ENCODE assay signal across 18 mouse cellular contexts in genomic region chr13:72345647-72346133, GRCm38 (mm10).
A peak's percentile ranks its signal among the peaks of the same experiment; 100 is the strongest.
DNase-seq lines count a peak whose midpoint lies in the region; ATAC-seq and TF ChIP-seq lines count a peak whose summit lies in the region.
"Had no signal": no experiment of that assay in that cellular context is flagged by ENCODE, and none has a peak within 500 bp of the region (broad histone marks: within the 10 kb centered on the region; RNA-seq: fewer than 3 reads in every experiment).

No protein-coding gene starts in this region.

- no peak overlapping the region for H3K9ac ChIP-seq in hindbrain, embryonic 12.5 days
- no peak overlapping the region for H3K9ac ChIP-seq in ES-E14 (ENCODE audit: insufficient read depth, low read depth, low read length, poor library complexity, severe bottlenecking)
- H3K9ac ChIP-seq in forebrain, embryonic 12.5 days = no peak overlapping the region
- H3K9ac ChIP-seq in midbrain, embryonic 13.5 days (replicated peaks) = no peak overlapping the region
- H3K9ac ChIP-seq: liver, embryonic 14.5 days; lung, embryonic 15.5 days had no signal

- no peak overlapping the region for H3K27ac ChIP-seq in hindbrain, embryonic 12.5 days
- H3K27ac ChIP-seq in hindbrain, embryonic 10.5 days = no peak overlapping the region
- H3K27ac ChIP-seq in ES-E14 (ENCODE audit: insufficient read depth, low read depth, low read length, poor library complexity, severe bottlenecking) = no peak overlapping the region
- H3K27ac ChIP-seq in forebrain, embryonic 12.5 days = no peak overlapping the region
- H3K27ac ChIP-seq in midbrain, embryonic 13.5 days = 0 out of 2 replicates have a peak overlapping the region, but pooled peaks have one; percentile 8
- H3K27ac ChIP-seq: kidney, postnatal 0 days; layer of hippocampus, adult 2 months; liver, embryonic 14.5 days; lung, embryonic 15.5 days had no signal

- peak; percentile 57; the same call in 1 of the 2 replicates for ATAC-seq in hindbrain, embryonic 12.5 days (ENCODE audit: low FRiP score)
- ATAC-seq in forebrain, embryonic 12.5 days (ENCODE audit: low FRiP score) = peak; percentile 76
- peak; percentile 60; the same call in 1 of the 2 replicates for ATAC-seq in midbrain, embryonic 13.5 days
- ATAC-seq: intestine, postnatal 0 days had no signal

- 7% methylated on average over 6 of the region's 6 CpGs for WGBS in hindbrain, embryonic 12.5 days
- WGBS in hindbrain, embryonic 10.5 days = 10% methylated on average over 6 of the region's 6 CpGs
- WGBS in forebrain, embryonic 12.5 days = 4% methylated on average over 6 of the region's 6 CpGs
- 5% methylated on average over 6 of the region's 6 CpGs for WGBS in midbrain, embryonic 13.5 days

- no peaks in the 10 kb centered on the region for H3K9me3 ChIP-seq in hindbrain, embryonic 12.5 days (replicated peaks)
- H3K9me3 ChIP-seq in hindbrain, embryonic 10.5 days = no peaks in the 10 kb centered on the region
- no peaks in the 10 kb centered on the region for H3K9me3 ChIP-seq in ES-E14 (ENCODE audit: control insufficient read depth, insufficient read depth, low read depth, low read length)
- no peaks in the 10 kb centered on the region for H3K9me3 ChIP-seq in forebrain, embryonic 12.5 days
- H3K9me3 ChIP-seq in midbrain, embryonic 13.5 days = no peaks in the 10 kb centered on the region
- H3K9me3 ChIP-seq: lung, embryonic 15.5 days had no signal

- DNase-seq in hindbrain, embryonic 10.5 days (ENCODE audit: low spot score) = no peak
- DNase-seq in ES-E14 (ENCODE audit: low read depth, low spot score) = peak; percentile 33
- DNase-seq in layer of hippocampus, postnatal 25 days (ENCODE audit: extremely low spot score in 1 of 2, low spot score in 1 of 2) = no peak
- no peak for DNase-seq in kidney, postnatal 25 days
- no peak for DNase-seq in heart, adult 9 months (ENCODE audit: low spot score in 2 of 2)
- DNase-seq: cerebellum, adult 9-10 months; lung, postnatal 4 days; right cerebral cortex, postnatal 14 days; spleen, adult 18-20 months; thymus, postnatal 36 days had no signal

- in situ Hi-C loops in ES-E14 (cut with MboI; ENCODE audit: low sequenced_read_pairs in 2 of 2, unreplicated experiment in 2 of 2) = no loop called here

- H3K4me1 ChIP-seq in hindbrain, embryonic 12.5 days = peaks cover 17% of the 10 kb centered on the region
- H3K4me1 ChIP-seq in hindbrain, embryonic 10.5 days (replicated peaks) = peaks cover 16% of the 10 kb centered on the region
- H3K4me1 ChIP-seq in ES-E14 (ENCODE audit: control insufficient read depth in 2 of 2, insufficient read depth in 2 of 2, low read length in 2 of 2, poor library complexity in 1 of 2) = peaks cover 4 to 5% of the 10 kb centered on the region in 2 experiments; a peak in 2 of 4 replicates
- peaks cover 19% of the 10 kb centered on the region for H3K4me1 ChIP-seq in forebrain, embryonic 12.5 days
- H3K4me1 ChIP-seq in midbrain, embryonic 13.5 days (replicated peaks) = peaks cover 17% of the 10 kb centered on the region

- peaks cover 12% of the 10 kb centered on the region for H3K27me3 ChIP-seq in hindbrain, embryonic 12.5 days
- H3K27me3 ChIP-seq in hindbrain, embryonic 10.5 days (ENCODE audit: insufficient read depth, poor library complexity, severe bottlenecking) = peaks cover 34% of the 10 kb centered on the region
- H3K27me3 ChIP-seq in forebrain, embryonic 12.5 days = peaks cover 96% of the 10 kb centered on the region
- peaks cover 46% of the 10 kb centered on the region for H3K27me3 ChIP-seq in midbrain, embryonic 13.5 days
- H3K27me3 ChIP-seq: lung, embryonic 15.5 days had no signal

- no peaks in the 10 kb centered on the region for H3K36me3 ChIP-seq in hindbrain, embryonic 12.5 days
- H3K36me3 ChIP-seq in hindbrain, embryonic 10.5 days = no peaks in the 10 kb centered on the region
- H3K36me3 ChIP-seq in ES-E14 (ENCODE audit: control insufficient read depth, insufficient read depth, low read length, poor library complexity, severe bottlenecking) = no peaks in the 10 kb centered on the region
- H3K36me3 ChIP-seq in forebrain, embryonic 12.5 days (replicated peaks) = no peaks in the 10 kb centered on the region
- no peaks in the 10 kb centered on the region for H3K36me3 ChIP-seq in midbrain, embryonic 13.5 days
- H3K36me3 ChIP-seq: lung, embryonic 15.5 days had no signal

- no peak overlapping the region for H3K4me3 ChIP-seq in hindbrain, embryonic 12.5 days
- no peak overlapping the region for H3K4me3 ChIP-seq in hindbrain, embryonic 10.5 days
- no peak overlapping the region for H3K4me3 ChIP-seq in ES-E14 (ENCODE audit: insufficient read depth in 1 of 2, low read depth in 1 of 2, low read length in 2 of 2, poor library complexity in 1 of 2, severe bottlenecking in 1 of 2)
- H3K4me3 ChIP-seq in forebrain, embryonic 12.5 days (replicated peaks) = no peak overlapping the region
- no peak overlapping the region for H3K4me3 ChIP-seq in midbrain, embryonic 13.5 days (replicated peaks)
- H3K4me3 ChIP-seq: layer of hippocampus, adult 2 months; lung, embryonic 15.5 days had no signal

- H3K4me2 ChIP-seq in hindbrain, embryonic 12.5 days (replicated peaks) = peak overlapping the region; percentile 18
- peak overlapping the region; percentile 21 for H3K4me2 ChIP-seq in forebrain, embryonic 12.5 days
- H3K4me2 ChIP-seq in midbrain, embryonic 13.5 days (replicated peaks) = peak overlapping the region; percentile 16
- H3K4me2 ChIP-seq: lung, embryonic 15.5 days had no signal

TF ChIP-seq in ES-E14, 5 proteins besides CTCF, POLR2A, EP300 and RAD21:
- no peak for TF ChIP-seq MAFK (IDR thresholded peaks at IDR 0.05; ENCODE audit: insufficient read depth, low read depth, low read length)
- TF ChIP-seq ZC3H11A (IDR thresholded peaks at IDR 0.05; ENCODE audit: borderline replicate concordance, low read depth, low read length) = no peak
- TF ChIP-seq ZNF384 (IDR thresholded peaks at IDR 0.05; ENCODE audit: low read depth, low read length) = no peak
- TF ChIP-seq CHD2 (IDR thresholded peaks at IDR 0.05; ENCODE audit: low read depth, low read length) = no peak
